Mouse (Mus musculus) layer of hippocampus, adult 9-10 months (tissue): ENCODE measurements around the gene Gchfr.

Experiments used
- DNase-seq: peaks from one replicate; pipeline ENCODE4 v3.0.0; 2022; ENCODE audit warnings: low spot score

The Gchfr gene

GRCm38 (mm10) chr2:119173991-119174651, 6.5 kb downstream of the Gchfr start, which contains the start of gene Gm14137:
Gene Gm14137 (plus strand): TSS chr2:119174509.
- no peak for DNase-seq

- DNase-seq: no peak
These were observed 7.3 kb downstream of the Gchfr start for GRCm38 (mm10) chr2:119174866-119175265.

- no peak for DNase-seq
These were observed 8.0 kb downstream of the Gchfr start for GRCm38 (mm10) chr2:119175614-119176013.

- no peak for DNase-seq
These were observed 9.2 kb downstream of the Gchfr start for GRCm38 (mm10) chr2:119176761-119177160.

- no peak for DNase-seq
These were observed 9.9 kb downstream of the Gchfr start for GRCm38 (mm10) chr2:119177384-119177939.

- DNase-seq: no peak
These were observed 15.3 kb downstream of the Gchfr start for GRCm38 (mm10) chr2:119182914-119183313.

GRCm38 (mm10) chr2:119189029-119189710, 21.6 kb downstream of the Gchfr start:
- DNase-seq: peak; percentile 81

- DNase-seq: no peak
These were observed 23.4 kb downstream of the Gchfr start for GRCm38 (mm10) chr2:119190969-119191368.

- DNase-seq: no peak
These were observed 26.6 kb downstream of the Gchfr start for GRCm38 (mm10) chr2:119194140-119194539.

GRCm38 (mm10) chr2:119196316-119197108, 28.9 kb downstream of the Gchfr start:
- no peak for DNase-seq

GRCm38 (mm10) chr2:119197493-119197892, 29.9 kb downstream of the Gchfr start:
- DNase-seq: no peak

GRCm38 (mm10) chr2:119198049-119198448, 30.5 kb downstream of the Gchfr start:
- DNase-seq: no peak

GRCm38 (mm10) chr2:119198934-119199333, 31.4 kb downstream of the Gchfr start:
- DNase-seq: no peak

- no peak for DNase-seq
These were observed 35.4 kb downstream of the Gchfr start for GRCm38 (mm10) chr2:119202914-119203453.

GRCm38 (mm10) chr2:119203871-119204460, 36.4 kb downstream of the Gchfr start:
- DNase-seq: no peak

GRCm38 (mm10) chr2:119207961-119208343, 40.4 kb downstream of the Gchfr start:
- DNase-seq: no peak

GRCm38 (mm10) chr2:119208344-119209175, 41.0 kb downstream of the Gchfr start, which contains the start of the genes Zfyve19 and Dnajc17:
Gene Zfyve19 (plus strand): TSS chr2:119208617.
Gene Dnajc17 (minus strand): TSS chr2:119208795.
- peak; percentile 97 for DNase-seq

GRCm38 (mm10) chr2:119209176-119209507, 41.6 kb downstream of the Gchfr start:
- no peak for DNase-seq
